Mouse (Mus musculus) liver, embryonic 16.5 days (tissue): Measurements from ENCODE around the gene Pi16. TPM values are rescaled to one million over a fixed set of nuclear protein-coding genes. Genes with fewer than 3 reads are reported as not detected.

Experiments
- ATAC-seq: fragments of 200-750 bp; cut with Nextera tagmentation; 2 replicates; pipeline ENCODE4 v1.8.0; 2017; ENCODE audit warnings: low read depth, mild to moderate bottlenecking, moderate number of reproducible peaks, moderate library complexity
- H3K27ac ChIP-seq: fragments of 300-500 bp; sonication (generic); 2 replicates; pipeline ENCODE4 v1.5.1; 2014; ENCODE audit warnings: mild to moderate bottlenecking, low read length
- H3K27me3 ChIP-seq: fragments of 300-500 bp; sonication (generic); 2 replicates; pipeline ENCODE4 v1.6.1; 2014; ENCODE audit warnings: low read depth, low read length, mixed read lengths; ENCODE audit not compliant: control insufficient read depth, insufficient read depth
- H3K36me3 ChIP-seq: fragments of 300-500 bp; sonication (generic); 2 replicates; pipeline ENCODE4 v1.6.1; 2014; ENCODE audit warnings: mild to moderate bottlenecking; ENCODE audit not compliant: control insufficient read depth, insufficient read depth
- H3K4me1 ChIP-seq: fragments of 300-500 bp; sonication (generic); 2 replicates; pipeline ENCODE4 v1.6.1; 2014; ENCODE audit warnings: low read depth, low read length, mixed read lengths; ENCODE audit not compliant: control insufficient read depth
- H3K4me2 ChIP-seq: fragments of 300-500 bp; sonication (generic); 2 replicates; pipeline ENCODE4 v1.6.1; 2014; ENCODE audit warnings: low read depth, low read length, mixed read lengths
- H3K4me3 ChIP-seq: fragments of 300-500 bp; sonication (generic); 2 replicates; pipeline ENCODE4 v1.5.1; 2014; ENCODE audit warnings: low read depth, mild to moderate bottlenecking, low read length
- H3K9ac ChIP-seq: fragments of 300-500 bp; sonication (generic); 2 replicates; pipeline ENCODE4 v1.6.1; 2014; ENCODE audit warnings: low read depth, low read length
- H3K9me3 ChIP-seq: fragments of 300-500 bp; sonication (generic); replicated peaks from 2 replicates; pipeline ENCODE4 v1.6.1; 2016; ENCODE audit warnings: low read length; ENCODE audit not compliant: control insufficient read depth
- WGBS: fragments of 180-500 bp; shearing (Covaris S2); extraction: QIAGEN DNeasy Blood & Tissue Kit; methylation state at CpG from one replicate; pipeline ENCODE4 v1.1.7; 2014; ENCODE audit not compliant: insufficient replicate concordance; 5-methylcytosine and 5-hydroxymethylcytosine counted together
- polyA plus RNA-seq: library from polyadenylated mRNA; unstranded; fragments of >200 nt; fragmentation: Nextera tagmentation; extraction: Ambion mirVana; gene quantifications from 2 replicates; pipeline ENCODE4 v1.2.1, GENCODE M21; 2015

The Pi16 gene
- polyA plus RNA-seq, 1 experiment from 2014 or later: 2.6 TPM

- Histone ChIP-seq H3K9me3 (no peaks in the 10 kb centered on the region), H3K27ac (no peak overlapping the region), H3K4me1 (no peaks in the 10 kb centered on the region), H3K36me3 (no peaks in the 10 kb centered on the region), H3K4me2 (no peak overlapping the region), H3K9ac (no peak overlapping the region), H3K27me3 (no peaks in the 10 kb centered on the region), H3K4me3 (no peak overlapping the region)
- no peak for ATAC-seq
- 68% methylated on average over 10 of the region's 10 CpGs for WGBS
Observed at GRCm38 (mm10) chr17:29375871-29376270, 58.4 kb downstream of the Pi16 start.

DNA sequence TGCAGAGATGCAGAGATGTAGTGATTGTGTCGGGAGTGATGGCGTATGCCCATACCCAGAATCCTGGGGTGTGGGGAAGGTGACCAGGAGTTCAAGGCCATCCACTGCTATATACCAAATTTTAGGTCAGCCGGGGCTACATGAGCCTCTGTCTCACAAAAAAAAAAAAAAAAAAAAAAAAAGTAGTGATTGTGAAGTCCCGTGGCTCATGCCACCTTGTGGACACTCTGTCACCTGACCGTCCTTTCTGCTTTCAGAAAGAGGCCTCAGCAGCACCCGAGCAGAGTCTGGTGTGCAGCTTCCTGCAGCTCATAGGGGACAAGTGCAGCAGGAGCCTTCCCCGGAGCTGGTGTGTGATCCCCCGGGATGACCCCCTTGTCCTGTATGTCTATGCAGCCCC lies 60.6 kb downstream of the Pi16 start:
- ATAC-seq: no peak
- H3K4me1 ChIP-seq: no peaks in the 10 kb centered on the region; the same call in 1 of the 2 replicates
- no peaks in the 10 kb centered on the region for H3K9me3 ChIP-seq
- no peak overlapping the region for H3K4me3 ChIP-seq
- H3K4me2 ChIP-seq: no peak overlapping the region
- H3K27ac ChIP-seq: no peak overlapping the region
- 52% methylated on average over 8 of the region's 8 CpGs for WGBS
- no peaks in the 10 kb centered on the region for H3K27me3 ChIP-seq
- no peaks in the 10 kb centered on the region for H3K36me3 ChIP-seq
- no peak overlapping the region for H3K9ac ChIP-seq

Other genes starting within 250 kb of the Pi16 start
- 12.6 and 16.5 TPM in 2 replicates for gene Cdkn1a, start 226.7 kb upstream of the Pi16 start, polyA plus RNA-seq
- gene Rab44, start 203.5 kb upstream of the Pi16 start, polyA plus RNA-seq: 9.9 and 10.9 TPM in 2 replicates
- gene Cpne5, start 79.5 kb upstream of the Pi16 start, polyA plus RNA-seq: 0.09 and 0.24 TPM in 2 replicates
- 70.1 and 76.8 TPM in 2 replicates for gene Ppil1, start 53.5 kb upstream of the Pi16 start, polyA plus RNA-seq
- gene BC004004, start 48.9 kb upstream of the Pi16 start, polyA plus RNA-seq: 82.1 and 90.5 TPM in 2 replicates
- 33.3 and 48.5 TPM in 2 replicates for gene Mtch1, start 30.3 kb downstream of the Pi16 start, polyA plus RNA-seq
- 7.7 and 8.1 TPM in 2 replicates for gene Fgd2, start 43.2 kb downstream of the Pi16 start, polyA plus RNA-seq
- 74.7 and 80.0 TPM in 2 replicates for gene Pim1, start 173.1 kb downstream of the Pi16 start, polyA plus RNA-seq
- gene Gm17657, start 232.0 kb downstream of the Pi16 start, polyA plus RNA-seq: not detected in 2 replicates
- gene Tbc1d22b, start 232.1 kb downstream of the Pi16 start, polyA plus RNA-seq: 2.7 TPM in 2 replicates
- 0.22 TPM in 1 of 2 replicates, not detected in the other for gene Tmem217, start 234.7 kb downstream of the Pi16 start, polyA plus RNA-seq